Mouse (Mus musculus): ENCODE measurements at regions not wholly inside any gene's neighbourhood (a gene's known extent, or its start where the extent isn't known, plus 50 kb on each side); places are given as distances from the start of the nearest gene placed in this dataset.

GRCm38 (mm10) chr13:107685231-107685630 lies 359.0 kb upstream of the Smim15 start:
- no peak for TF ChIP-seq GATA1 (IDR thresholded peaks at IDR 0.05; ENCODE audit: low read length)
- TF ChIP-seq TAL1 (IDR thresholded peaks at IDR 0.05; ENCODE audit: low read length): no peak
- H3K27me3 ChIP-seq (ENCODE audit: control insufficient read depth): no peaks in the 10 kb centered on the region

GRCm38 (mm10) chr13:107683909-107684308 lies 360.3 kb upstream of the Smim15 start:
- Histone ChIP-seq H3K4me3 (replicated peaks) (no peak overlapping the region), H3K4me1 (ENCODE audit: control insufficient read depth) (no peaks in the 10 kb centered on the region), H3K36me3 (ENCODE audit: control insufficient read depth) (no peaks in the 10 kb centered on the region), H3K27me3 (ENCODE audit: control insufficient read depth) (no peaks in the 10 kb centered on the region), H3K9me3 (ENCODE audit: control insufficient read depth, low read length) (no peaks in the 10 kb centered on the region)
- TF ChIP-seq GATA1 (IDR thresholded peaks at IDR 0.05; ENCODE audit: low read length) (no peak), TAL1 (IDR thresholded peaks at IDR 0.05; ENCODE audit: low read length) (no peak)

More at GRCm38 (mm10) chr13:107685231-107685630, 359.0 kb upstream of the Smim15 start:
- no peaks in the 10 kb centered on the region for H3K4me1 ChIP-seq (ENCODE audit: control insufficient read depth)
- no peak overlapping the region for H3K4me3 ChIP-seq (replicated peaks)
- no peaks in the 10 kb centered on the region for H3K36me3 ChIP-seq (ENCODE audit: control insufficient read depth)
- H3K9me3 ChIP-seq (ENCODE audit: control insufficient read depth, low read length): no peaks in the 10 kb centered on the region

- H3K36me3 ChIP-seq (ENCODE audit: control insufficient read depth): no peaks in the 10 kb centered on the region
- TF ChIP-seq TAL1 (IDR thresholded peaks at IDR 0.05; ENCODE audit: low read length): no peak
- no peak for TF ChIP-seq GATA1 (IDR thresholded peaks at IDR 0.05; ENCODE audit: low read length)
- no peak overlapping the region for H3K4me3 ChIP-seq (replicated peaks)
- H3K9me3 ChIP-seq (ENCODE audit: control insufficient read depth, low read length): no peaks in the 10 kb centered on the region
- no peaks in the 10 kb centered on the region for H3K4me1 ChIP-seq (ENCODE audit: control insufficient read depth)
- no peaks in the 10 kb centered on the region for H3K27me3 ChIP-seq (ENCODE audit: control insufficient read depth)
Measured at GRCm38 (mm10) chr13:107681719-107682118, 362.5 kb upstream of the Smim15 start.

GRCm38 (mm10) chr13:107678860-107679259 lies 365.4 kb upstream of the Smim15 start:
- Histone ChIP-seq H3K36me3 (ENCODE audit: control insufficient read depth) (no peaks in the 10 kb centered on the region), H3K9me3 (ENCODE audit: control insufficient read depth, low read length) (no peaks in the 10 kb centered on the region), H3K27me3 (ENCODE audit: control insufficient read depth) (no peaks in the 10 kb centered on the region), H3K4me3 (replicated peaks) (no peak overlapping the region), H3K4me1 (ENCODE audit: control insufficient read depth) (no peaks in the 10 kb centered on the region)
- TF ChIP-seq TAL1 (IDR thresholded peaks at IDR 0.05; ENCODE audit: low read length): no peak
- no peak for TF ChIP-seq GATA1 (IDR thresholded peaks at IDR 0.05; ENCODE audit: low read length)

GRCm38 (mm10) chr13:107677091-107677470 lies 367.2 kb upstream of the Smim15 start:
- Histone ChIP-seq H3K9me3 (ENCODE audit: control insufficient read depth, low read length) (no peaks in the 10 kb centered on the region), H3K27me3 (ENCODE audit: control insufficient read depth) (no peaks in the 10 kb centered on the region), H3K4me3 (replicated peaks) (no peak overlapping the region), H3K4me1 (ENCODE audit: control insufficient read depth) (no peaks in the 10 kb centered on the region), H3K36me3 (ENCODE audit: control insufficient read depth) (no peaks in the 10 kb centered on the region)
- TF ChIP-seq TAL1 (IDR thresholded peaks at IDR 0.05; ENCODE audit: low read length) (no peak), GATA1 (IDR thresholded peaks at IDR 0.05; ENCODE audit: low read length) (no peak)

GRCm38 (mm10) chr13:107676310-107677090 lies 367.7 kb upstream of the Smim15 start:
- Histone ChIP-seq H3K9me3 (ENCODE audit: control insufficient read depth, low read length) (no peaks in the 10 kb centered on the region), H3K27me3 (ENCODE audit: control insufficient read depth) (no peaks in the 10 kb centered on the region), H3K36me3 (ENCODE audit: control insufficient read depth) (no peaks in the 10 kb centered on the region), H3K4me1 (ENCODE audit: control insufficient read depth) (no peaks in the 10 kb centered on the region), H3K4me3 (replicated peaks) (no peak overlapping the region)
- TF ChIP-seq GATA1 (IDR thresholded peaks at IDR 0.05; ENCODE audit: low read length) (no peak), TAL1 (IDR thresholded peaks at IDR 0.05; ENCODE audit: low read length) (no peak)

- Histone ChIP-seq H3K4me3 (replicated peaks) (no peak overlapping the region), H3K9me3 (ENCODE audit: control insufficient read depth, low read length) (no peaks in the 10 kb centered on the region), H3K4me1 (ENCODE audit: control insufficient read depth) (no peaks in the 10 kb centered on the region), H3K36me3 (ENCODE audit: control insufficient read depth) (no peaks in the 10 kb centered on the region), H3K27me3 (ENCODE audit: control insufficient read depth) (no peaks in the 10 kb centered on the region)
- TF ChIP-seq GATA1 (IDR thresholded peaks at IDR 0.05; ENCODE audit: low read length) (no peak), TAL1 (IDR thresholded peaks at IDR 0.05; ENCODE audit: low read length) (no peak)
Measured at GRCm38 (mm10) chr13:107672166-107672565, 372.1 kb upstream of the Smim15 start.

- TF ChIP-seq GATA1 (IDR thresholded peaks at IDR 0.05; ENCODE audit: low read length) (no peak), TAL1 (IDR thresholded peaks at IDR 0.05; ENCODE audit: low read length) (no peak)
- H3K9me3 ChIP-seq (ENCODE audit: control insufficient read depth, low read length): no peaks in the 10 kb centered on the region
- H3K4me1 ChIP-seq (ENCODE audit: control insufficient read depth): no peaks in the 10 kb centered on the region
- H3K27me3 ChIP-seq (ENCODE audit: control insufficient read depth): no peaks in the 10 kb centered on the region
- H3K4me3 ChIP-seq (replicated peaks): no peak overlapping the region
- H3K36me3 ChIP-seq (ENCODE audit: control insufficient read depth): no peaks in the 10 kb centered on the region
Measured at GRCm38 (mm10) chr13:107668509-107668908, 375.7 kb upstream of the Smim15 start.

GRCm38 (mm10) chr13:107665775-107666174 lies 378.5 kb upstream of the Smim15 start:
- Histone ChIP-seq H3K36me3 (ENCODE audit: control insufficient read depth) (no peaks in the 10 kb centered on the region), H3K27me3 (ENCODE audit: control insufficient read depth) (no peaks in the 10 kb centered on the region), H3K4me3 (replicated peaks) (no peak overlapping the region), H3K9me3 (ENCODE audit: control insufficient read depth, low read length) (no peaks in the 10 kb centered on the region), H3K4me1 (ENCODE audit: control insufficient read depth) (no peaks in the 10 kb centered on the region)
- TF ChIP-seq GATA1 (IDR thresholded peaks at IDR 0.05; ENCODE audit: low read length) (no peak), TAL1 (IDR thresholded peaks at IDR 0.05; ENCODE audit: low read length) (no peak)
